Mouse (Mus musculus) frontal cortex, adult (tissue): ENCODE data around the gene Dyx1c1.

ENCODE experiments used
- ATAC-seq: cut with Nextera tagmentation; 2 replicates; pipeline ENCODE4 v1.9.2; 2017; ENCODE audit warnings: mild to moderate bottlenecking, moderate library complexity, mixed read lengths; ENCODE audit not compliant: low TSS enrichment

Dyx1c1 gene

GRCm38 (mm10) chr9:72958521-72959450 lies at the start of gene Dyx1c1, which contains the start of gene Gm44503:
TSS of gene Dyx1c1 (plus strand) at chr9:72958785.
TSS of gene Gm44503 (plus strand) at chr9:72958852.
- peak; percentile 93 for ATAC-seq

DNA sequence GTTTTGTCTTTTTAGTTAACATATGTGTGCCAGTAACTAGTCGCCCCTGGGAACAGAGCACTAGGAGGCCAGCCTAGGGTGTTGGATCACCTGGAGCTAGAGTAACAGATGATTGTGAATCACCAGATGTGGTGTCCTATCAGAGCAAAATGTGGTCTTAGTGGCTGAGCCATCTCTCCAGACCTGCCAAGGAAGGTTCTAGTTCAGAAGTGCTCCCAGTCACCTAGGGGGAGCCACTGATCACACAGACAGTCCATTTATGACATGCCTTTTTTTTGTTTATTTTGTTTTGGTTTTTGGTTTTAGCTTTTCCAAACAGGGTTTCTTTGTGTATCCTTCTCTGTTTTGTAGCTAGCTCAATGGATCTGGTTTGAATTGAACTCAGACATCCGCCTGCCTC lies 47.2 kb upstream of the Dyx1c1 start:
- ATAC-seq: no peak

GRCm38 (mm10) chr9:72913551-72913950 lies 45.0 kb upstream of the Dyx1c1 start:
- no peak for ATAC-seq

DNA sequence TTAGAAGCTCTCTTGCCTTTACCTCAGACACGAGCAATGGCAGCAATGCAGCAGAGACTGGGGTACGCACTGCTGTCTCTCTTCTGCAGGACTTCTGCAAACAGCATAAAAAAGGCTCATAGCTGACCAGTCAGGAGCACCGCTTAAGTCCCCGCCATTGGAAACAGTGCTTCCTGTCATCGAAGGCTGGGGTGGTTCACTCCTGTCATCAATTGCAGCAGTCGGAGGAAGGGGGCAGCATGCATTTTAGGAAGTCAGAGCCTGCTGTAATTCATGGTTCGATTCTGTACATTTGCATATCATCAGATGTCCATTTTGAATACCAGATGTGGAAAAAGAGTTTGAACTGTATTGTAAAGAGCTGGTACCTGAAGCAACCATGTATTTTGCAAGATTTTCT lies 42.9 kb upstream of the Dyx1c1 start:
- no peak for ATAC-seq

GRCm38 (mm10) chr9:72923068-72923467 lies 35.5 kb upstream of the Dyx1c1 start:
- no peak for ATAC-seq

- peak; percentile 66 for ATAC-seq
These were observed 33.3 kb upstream of the Dyx1c1 start, which contains the start of gene Pygo1 for GRCm38 (mm10) chr9:72925021-72925934. TSS of gene Pygo1 (plus strand) at chr9:72925645.

DNA sequence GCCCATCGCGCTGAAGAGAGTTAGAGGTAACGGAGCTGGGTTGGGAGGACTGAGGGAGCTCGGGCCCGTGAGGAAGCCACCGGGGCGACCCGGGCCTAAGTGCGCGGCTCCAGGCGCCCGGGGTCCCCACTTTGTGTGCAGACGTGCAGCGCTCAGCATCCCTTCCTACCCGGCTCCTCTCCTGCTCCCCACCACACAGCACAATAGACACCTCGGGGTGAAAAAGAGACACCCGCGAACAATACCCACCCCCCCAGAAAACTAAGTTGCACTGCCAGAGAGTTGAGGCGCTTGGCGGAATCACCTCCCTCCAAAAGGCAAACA lies 32.7 kb upstream of the Dyx1c1 start:
- ATAC-seq: no peak

- ATAC-seq: peak; percentile 97
These were observed 27.3 kb upstream of the Dyx1c1 start for GRCm38 (mm10) chr9:72931166-72931790.

DNA sequence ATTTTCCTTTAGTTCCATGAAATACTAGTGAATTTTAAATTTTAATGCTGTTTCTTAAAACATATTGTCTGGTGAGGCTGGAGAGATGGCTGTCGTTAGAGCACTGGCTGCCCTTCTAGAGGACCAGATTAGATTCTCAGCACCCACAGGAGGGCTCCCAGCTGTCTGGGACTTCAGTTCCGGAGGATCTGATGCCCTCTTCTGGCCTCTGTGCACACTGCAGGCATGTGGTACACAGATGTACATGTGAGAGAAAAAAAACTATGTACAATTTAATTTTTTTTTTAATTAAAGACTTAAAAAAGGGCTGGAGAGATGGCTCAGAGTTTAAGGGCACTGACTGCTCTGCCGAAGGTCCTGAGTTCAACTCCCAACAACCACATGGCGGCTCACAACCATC lies 23.3 kb upstream of the Dyx1c1 start:
- ATAC-seq: no peak

DNA sequence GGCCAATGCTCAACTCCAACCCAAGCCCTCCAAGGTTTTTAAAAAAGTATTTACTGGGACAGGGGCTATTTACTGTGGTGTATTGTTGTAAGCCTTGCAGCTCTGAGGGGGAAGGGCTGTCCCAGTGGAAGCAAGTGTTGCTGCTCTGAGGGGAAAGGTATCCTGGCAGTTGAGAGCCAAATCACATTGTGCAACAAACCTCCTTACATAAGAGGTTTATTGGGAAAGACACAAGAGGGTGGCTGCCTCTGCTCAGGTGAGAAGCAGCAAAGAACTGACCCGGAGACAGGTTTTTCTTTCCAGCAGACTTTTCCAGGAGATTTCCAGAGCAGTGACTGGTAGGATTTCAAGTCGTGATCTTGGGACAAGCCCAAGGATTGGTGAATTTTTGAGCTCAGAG lies 22.3 kb upstream of the Dyx1c1 start:
- no peak for ATAC-seq

DNA sequence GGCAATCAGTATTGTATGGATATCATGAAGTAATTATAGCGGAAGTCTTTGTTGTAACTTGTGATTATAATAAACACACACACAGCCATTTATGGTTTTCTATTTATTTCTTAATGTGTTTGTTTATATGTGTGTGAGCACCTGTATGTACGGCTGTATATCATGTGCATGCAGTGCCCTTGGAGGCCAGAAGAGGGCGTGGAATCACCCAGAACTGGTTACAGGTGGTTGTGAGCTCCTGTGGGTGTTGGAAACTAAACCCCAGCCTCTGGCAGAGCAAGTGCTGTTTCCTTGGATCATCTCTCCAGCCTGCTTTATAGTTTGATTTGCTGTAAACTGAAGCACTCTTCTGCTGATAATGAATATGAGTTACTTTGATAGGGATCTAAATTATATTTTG lies 15.2 kb upstream of the Dyx1c1 start:
- no peak for ATAC-seq

GRCm38 (mm10) chr9:72944286-72944685 lies 14.3 kb upstream of the Dyx1c1 start:
- ATAC-seq: no peak

DNA sequence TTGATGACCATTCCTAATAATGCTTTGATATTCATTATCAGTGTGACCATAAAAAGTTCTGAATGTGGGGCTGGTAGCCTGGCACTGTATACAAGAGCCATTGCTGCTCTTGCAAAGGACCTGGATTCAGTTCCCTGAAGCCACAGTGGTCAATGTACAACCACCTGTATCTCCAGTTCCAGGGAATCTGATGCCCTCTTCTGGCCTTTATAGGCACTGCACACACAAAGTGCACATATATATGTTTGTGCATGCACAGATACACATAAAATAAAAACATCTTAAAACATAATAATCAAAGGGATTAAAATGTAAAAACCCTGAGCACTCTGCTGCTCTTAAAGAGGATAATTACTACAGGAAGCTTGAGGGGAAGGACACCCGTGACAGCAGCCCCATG lies 11.6 kb upstream of the Dyx1c1 start:
- no peak for ATAC-seq

- ATAC-seq: no peak
These were observed 9.0 kb upstream of the Dyx1c1 start for GRCm38 (mm10) chr9:72949572-72949971.

DNA sequence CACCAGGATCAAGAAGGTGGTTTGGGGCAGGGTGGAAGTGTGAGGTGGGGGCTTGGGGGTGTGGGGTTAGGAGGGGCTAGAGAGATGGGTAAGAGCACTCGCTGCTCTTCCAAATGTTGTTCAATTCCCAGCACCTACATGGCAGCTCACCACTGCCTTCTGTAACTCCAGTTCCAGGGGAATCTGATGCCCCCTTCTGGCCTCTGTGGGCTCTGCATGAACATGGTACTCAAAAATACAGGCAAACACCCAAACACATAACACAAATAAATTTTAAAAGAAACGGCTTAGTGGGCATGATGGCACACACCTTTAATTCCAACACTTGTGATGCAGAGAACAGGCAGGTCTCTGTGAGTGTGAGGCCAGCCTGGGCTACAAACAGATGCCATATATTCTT lies 3.8 kb upstream of the Dyx1c1 start:
- no peak for ATAC-seq

DNA sequence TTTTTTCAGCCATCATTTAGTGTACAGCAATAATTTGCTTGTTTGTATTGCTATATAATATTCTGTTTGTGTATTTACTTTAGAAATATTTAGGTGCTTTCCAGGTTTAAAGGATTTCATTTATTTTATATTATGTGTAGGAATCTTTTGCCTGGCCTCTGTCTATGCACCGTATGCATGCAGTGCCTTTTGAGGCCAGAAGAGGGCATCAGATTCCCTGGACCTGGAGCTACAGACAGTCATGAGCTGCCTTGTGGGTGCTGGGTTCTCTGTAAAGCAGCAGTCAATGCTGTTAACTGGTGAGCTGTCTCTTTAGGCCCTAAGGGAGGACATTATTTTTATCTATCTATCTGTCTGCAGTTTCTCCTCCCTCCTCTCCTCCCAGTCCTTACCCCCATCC lies 3.0 kb upstream of the Dyx1c1 start:
- peak; percentile 51 for ATAC-seq

- ATAC-seq: no peak
These were observed 2.8 kb downstream of the Dyx1c1 start for GRCm38 (mm10) chr9:72961346-72961745.

DNA sequence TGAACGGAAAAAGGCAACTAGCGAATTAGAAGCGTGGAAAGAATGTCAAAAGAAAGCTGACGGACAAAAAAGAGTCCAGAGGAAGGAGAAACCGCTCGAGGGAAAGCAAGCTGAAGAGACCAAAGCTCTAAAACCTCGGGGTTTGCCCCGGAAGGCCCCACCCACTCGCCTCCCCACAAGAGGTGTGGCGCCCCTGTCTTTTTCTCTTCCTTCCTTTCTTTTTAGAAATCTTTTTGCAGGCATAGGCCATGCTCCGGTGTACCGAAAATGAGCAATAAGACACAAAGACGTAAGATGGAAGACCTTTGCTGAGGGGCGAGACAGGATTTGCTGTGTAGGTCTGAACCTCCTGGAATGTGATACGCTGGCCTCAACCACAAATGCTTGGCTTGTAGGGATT lies 3.4 kb downstream of the Dyx1c1 start:
- ATAC-seq: no peak

DNA sequence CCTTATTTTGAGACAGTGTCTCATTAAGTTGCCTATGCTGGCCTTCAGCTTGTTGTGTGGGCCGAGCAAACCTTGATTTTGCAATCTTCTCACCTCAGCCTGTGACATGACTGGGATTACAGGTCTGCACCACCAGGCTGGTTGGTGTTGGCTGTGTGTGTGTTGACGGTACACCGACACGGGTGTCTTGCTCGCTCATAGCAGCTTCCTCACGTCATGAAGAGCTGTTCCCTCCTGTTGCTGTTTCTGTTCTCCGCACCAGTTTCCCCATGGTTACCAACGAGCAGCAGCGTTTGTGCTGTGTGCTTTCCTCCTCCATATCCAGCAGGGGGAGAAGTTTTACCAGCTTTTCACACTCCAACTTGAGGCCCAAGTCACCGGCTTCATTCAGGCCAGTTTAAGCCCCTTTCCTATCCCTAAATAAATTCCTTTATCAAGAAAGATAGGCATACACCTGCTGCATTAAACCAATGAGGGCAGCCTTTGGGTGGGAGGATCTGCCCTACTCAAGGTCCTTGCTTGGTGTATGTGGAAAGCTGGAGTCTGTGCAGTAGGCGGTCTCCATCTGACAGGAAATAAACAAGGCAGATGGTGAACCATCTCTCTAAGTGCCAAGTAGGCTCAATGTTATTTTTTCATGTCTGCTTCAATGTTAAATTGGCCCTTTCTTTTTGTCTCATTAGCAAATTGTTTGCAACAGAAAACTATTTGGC lies 9.9 kb downstream of the Dyx1c1 start:
- peak; percentile 95 for ATAC-seq

DNA sequence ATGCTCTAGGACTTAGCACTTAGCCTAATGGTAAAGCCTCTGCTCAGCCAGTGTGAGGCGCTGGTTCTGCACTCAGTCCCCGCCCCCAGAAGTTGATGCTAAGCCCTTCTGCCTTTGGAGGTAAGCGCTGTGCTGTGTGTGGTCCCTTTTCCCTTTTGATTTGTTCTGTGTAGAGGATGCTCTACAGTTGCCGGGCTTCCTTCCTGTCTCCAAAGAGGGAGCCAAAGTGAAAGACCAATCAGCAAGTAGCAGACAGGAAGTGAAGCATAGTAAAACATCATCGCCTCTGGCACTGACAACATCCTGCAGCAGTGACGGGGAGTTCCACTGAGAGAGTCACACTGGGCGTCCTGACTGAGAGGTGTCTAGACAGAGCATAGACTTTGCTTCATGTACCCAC lies 11.3 kb downstream of the Dyx1c1 start:
- ATAC-seq: no peak

DNA sequence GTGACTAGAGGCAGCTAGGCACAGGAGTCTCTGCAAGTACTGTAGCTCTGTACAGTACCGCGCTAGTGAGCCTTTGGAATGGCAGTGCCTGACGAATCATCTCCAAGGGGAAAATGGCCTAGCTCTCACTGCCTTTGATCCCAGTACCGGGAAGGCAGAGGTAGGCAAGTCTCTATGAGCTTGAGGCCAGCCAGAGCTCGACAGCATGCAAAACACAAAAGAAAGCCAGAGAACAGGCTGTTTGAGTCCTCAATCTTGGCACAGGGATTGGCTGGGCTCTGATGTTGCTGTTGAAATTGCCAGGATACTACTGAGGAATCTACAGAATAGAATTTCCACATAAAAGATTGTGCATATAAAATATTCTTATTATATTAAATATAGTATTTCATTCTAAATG lies 13.8 kb downstream of the Dyx1c1 start:
- ATAC-seq: no peak

DNA sequence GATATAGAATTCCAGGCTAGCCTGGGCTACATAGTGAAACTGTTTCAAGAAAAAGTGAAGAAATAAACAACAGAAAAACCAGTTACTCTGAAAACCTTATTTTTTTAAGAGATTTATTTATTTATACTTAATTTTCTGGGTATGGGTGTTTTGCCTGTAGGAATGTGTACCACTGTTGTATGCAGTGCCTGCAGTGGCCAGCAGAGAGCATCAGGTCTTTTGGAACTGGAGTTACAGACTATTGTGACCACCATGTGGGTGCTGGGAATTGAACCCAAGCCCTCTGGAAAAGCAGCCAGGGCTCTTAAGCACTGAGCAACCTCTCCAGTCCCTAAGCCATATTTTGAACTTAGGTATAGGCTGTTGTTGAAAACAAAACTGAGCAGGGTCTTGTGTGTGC lies 14.4 kb downstream of the Dyx1c1 start:
- no peak for ATAC-seq
